In the genomic region with DNA sequence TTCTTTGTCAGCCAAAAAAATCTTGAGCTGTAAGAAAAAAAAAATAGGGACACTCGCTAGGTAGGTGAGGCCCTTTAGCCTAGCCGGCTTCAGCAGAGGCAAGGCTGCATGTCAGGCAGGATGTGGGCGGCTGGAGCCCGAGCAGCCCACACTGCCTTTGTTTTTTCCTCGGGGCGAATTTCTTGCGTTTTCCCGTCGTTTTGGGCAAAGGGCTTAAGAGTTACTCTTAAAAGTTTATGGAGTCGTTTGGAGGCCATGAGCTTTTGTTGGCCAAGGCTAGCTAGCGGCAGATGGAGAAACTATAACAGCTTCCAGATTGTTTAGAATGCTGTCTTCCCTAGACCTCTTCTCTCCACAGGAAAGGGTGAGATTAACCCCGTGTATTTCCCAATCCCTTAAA, we compare ENCODE assay signal across 8 mouse cellular contexts. TPM values are rescaled to one million over a fixed set of nuclear protein-coding genes. Genes with fewer than 3 reads are reported as not detected.
DNase-seq lines count a peak whose midpoint lies in the region; ATAC-seq and TF ChIP-seq lines count a peak whose summit lies in the region.

No protein-coding gene starts in this region.

- H3K9me3 ChIP-seq in hindbrain, embryonic 12.5 days (replicated peaks) = no peaks in the 10 kb centered on the region
- H3K9me3 ChIP-seq in midbrain, embryonic 10.5 days (replicated peaks) = no peaks in the 10 kb centered on the region

- H3K27ac ChIP-seq in layer of hippocampus, adult 2 months = peak overlapping the region; percentile 79
- H3K27ac ChIP-seq in hindbrain, embryonic 12.5 days = peak overlapping the region; percentile 78
- H3K27ac ChIP-seq in midbrain, embryonic 10.5 days (replicated peaks) = peak overlapping the region; percentile 86

- peak overlapping the region; percentile 75 for H3K9ac ChIP-seq in hindbrain, embryonic 12.5 days

- no peaks in the 10 kb centered on the region for H3K27me3 ChIP-seq in hindbrain, embryonic 12.5 days
- H3K27me3 ChIP-seq in midbrain, embryonic 10.5 days (ENCODE audit: low read depth, poor library complexity, severe bottlenecking) = no peaks in the 10 kb centered on the region

- peak overlapping the region; percentile 72 for H3K4me3 ChIP-seq in layer of hippocampus, adult 2 months
- peak overlapping the region; percentile 54 for H3K4me3 ChIP-seq in hindbrain, embryonic 12.5 days
- peak overlapping the region; percentile 73 for H3K4me3 ChIP-seq in midbrain, embryonic 10.5 days

- no peak for TF ChIP-seq CTCF in layer of hippocampus, adult 2 months (conservative IDR thresholded peaks at IDR 0.05)

- H3K4me1 ChIP-seq in hindbrain, embryonic 12.5 days = peaks cover 15% of the 10 kb centered on the region
- H3K4me1 ChIP-seq in midbrain, embryonic 10.5 days = peaks cover 43% of the 10 kb centered on the region

- 5% methylated on average over 12 of the region's 12 CpGs for WGBS in hindbrain, embryonic 12.5 days
- WGBS in midbrain, embryonic 10.5 days = 3% methylated on average over 12 of the region's 12 CpGs

- no peak for ATAC-seq in hindbrain, embryonic 12.5 days (ENCODE audit: low FRiP score)

- peaks cover 22% of the 10 kb centered on the region for H3K36me3 ChIP-seq in hindbrain, embryonic 12.5 days
- H3K36me3 ChIP-seq in midbrain, embryonic 10.5 days = peaks cover 41% of the 10 kb centered on the region

- H3K4me2 ChIP-seq in hindbrain, embryonic 12.5 days (replicated peaks) = peak overlapping the region; percentile 82

- no peak for DNase-seq in layer of hippocampus, adult 2 months (ENCODE audit: low spot score in 2 of 2)
- DNase-seq in layer of hippocampus, adult 11-12 months (ENCODE audit: low spot score) = no peak
- peak; percentile 26 for DNase-seq in brain, adult 2 months (ENCODE audit: low read depth, low spot score)
- DNase-seq in midbrain, embryonic 10.5 days (ENCODE audit: low spot score) = peak; percentile 21
- no peak for DNase-seq in retina, embryonic 14.5 days (ENCODE audit: low spot score)
- DNase-seq in urinary bladder, adult 2 months (ENCODE audit: low spot score) = no peak
- DNase-seq in gastrocnemius, postnatal 10 days = no peak

RNA-seq across cellular contexts. Expression of a gene that starts 0.7 kb away (rescaled TPM):
- 10 to 100 TPM; 40.1 to 45.3 TPM for total RNA-seq in layer of hippocampus, adult 2 months (2021)
- 125 and 139 TPM in 2 replicates for polyA plus RNA-seq in hindbrain, embryonic 12.5 days (2016; fragmentation: Nextera tagmentation; extraction: Ambion mirVana)
- polyA plus RNA-seq in midbrain, embryonic 10.5 days (2016; fragmentation: Nextera tagmentation; extraction: Ambion mirVana) = 51.0 and 59.2 TPM in 2 replicates
- polyA plus RNA-seq in urinary bladder, adult 2 months (2012; rRNA removed) = 31.9 and 34.4 TPM in 2 replicates
- 10 to 100 TPM; 13.9 to 15.0 TPM for total RNA-seq in gastrocnemius, postnatal 10 days (2021)

RNA-seq across cellular contexts. Expression of a gene that starts 33.1 kb away (rescaled TPM):
- total RNA-seq in layer of hippocampus, adult 2 months (2021) = 10 to 100 TPM; 53.5 to 57.7 TPM
- 38.5 and 39.6 TPM in 2 replicates for polyA plus RNA-seq in hindbrain, embryonic 12.5 days (2016; fragmentation: Nextera tagmentation; extraction: Ambion mirVana)
- polyA plus RNA-seq in midbrain, embryonic 10.5 days (2016; fragmentation: Nextera tagmentation; extraction: Ambion mirVana) = 49.6 and 52.4 TPM in 2 replicates
- 28.5 and 28.8 TPM in 2 replicates for polyA plus RNA-seq in urinary bladder, adult 2 months (2012; rRNA removed)
- total RNA-seq in gastrocnemius, postnatal 10 days (2021) = 10 to 100 TPM; 66.5 to 77.5 TPM

RNA-seq across cellular contexts. Expression of a gene that starts 52.3 kb away (rescaled TPM):
- total RNA-seq in layer of hippocampus, adult 2 months (2021) = 1 to 10 TPM; 1.5 to 1.8 TPM
- 1.3 and 1.6 TPM in 2 replicates for polyA plus RNA-seq in hindbrain, embryonic 12.5 days (2016; fragmentation: Nextera tagmentation; extraction: Ambion mirVana)
- 1.5 and 1.6 TPM in 2 replicates for polyA plus RNA-seq in midbrain, embryonic 10.5 days (2016; fragmentation: Nextera tagmentation; extraction: Ambion mirVana)
- polyA plus RNA-seq in urinary bladder, adult 2 months (2012; rRNA removed) = 0.55 and 0.91 TPM in 2 replicates
- total RNA-seq in gastrocnemius, postnatal 10 days (2021) = 1 to 10 TPM; 3.2 to 3.3 TPM

Comparison
In these comparisons a context has a peak if more than half of its experiments do, and no peak if none do; other contexts are left out.
1. DNase-seq: peak in brain, adult 2 months (single experiment) and midbrain, embryonic 10.5 days (single experiment); none in layer of hippocampus, adult 2 months (0 of 2), layer of hippocampus, adult 11-12 months (single experiment), retina, embryonic 14.5 days (single experiment), urinary bladder, adult 2 months (single experiment) and gastrocnemius, postnatal 10 days (single experiment).
2. Peak in every context shown above with its lines, with median percentiles within 50 percentile points of each other: H3K27ac ChIP-seq and H3K4me3 ChIP-seq.